Comparison of ENCODE assay signal across 18 mouse cellular contexts in genomic region chr7:70067071-70067470, GRCm38 (mm10).
DNase-seq lines count a peak whose midpoint lies in the region; ATAC-seq and TF ChIP-seq lines count a peak whose summit lies in the region.
"Had no signal": no experiment of that assay in that cellular context is flagged by ENCODE, and none has a peak within 500 bp of the region (broad histone marks: within the 10 kb centered on the region; RNA-seq: fewer than 3 reads in every experiment).

No protein-coding gene starts in this region.

- H3K27me3 ChIP-seq in hindbrain, embryonic 10.5 days (ENCODE audit: insufficient read depth, poor library complexity, severe bottlenecking) = peaks cover 6% of the 10 kb centered on the region; the same call in 1 of the 2 replicates
- H3K27me3 ChIP-seq in hindbrain, embryonic 16.5 days (replicated peaks; ENCODE audit: control insufficient read depth, insufficient read depth, low read length) = no peaks in the 10 kb centered on the region
- H3K27me3 ChIP-seq in midbrain, embryonic 14.5 days (ENCODE audit: control insufficient read depth, insufficient read depth, low read length) = no peaks in the 10 kb centered on the region
- H3K27me3 ChIP-seq in stomach, postnatal 0 days (ENCODE audit: control insufficient read depth, insufficient read depth, low read length) = no peaks in the 10 kb centered on the region
- H3K27me3 ChIP-seq: intestine, embryonic 15.5 days; limb, embryonic 15.5 days; liver, embryonic 15.5 days; neural tube, embryonic 13.5 days had no signal

- intact Hi-C loops in gastrocnemius, postnatal 14 days (cut with DNase I; ENCODE audit: low total_unique reads) = no loop called here

- TF ChIP-seq EP300 in stomach, postnatal 0 days (optimal IDR thresholded peaks at IDR 0.05) = no peak

- H3K27ac ChIP-seq in hindbrain, embryonic 10.5 days = peak overlapping the region; percentile 84
- H3K27ac ChIP-seq in hindbrain, embryonic 16.5 days (ENCODE audit: low read depth, low read length) = no peak overlapping the region
- H3K27ac ChIP-seq in midbrain, embryonic 14.5 days (replicated peaks; ENCODE audit: low read depth, low read length) = no peak overlapping the region
- no peak overlapping the region for H3K27ac ChIP-seq in stomach, postnatal 0 days (replicated peaks)
- H3K27ac ChIP-seq: intestine, embryonic 15.5 days; limb, embryonic 15.5 days; liver, embryonic 15.5 days had no signal

- no peak for ATAC-seq in hindbrain, embryonic 16.5 days
- no peak for ATAC-seq in midbrain, embryonic 14.5 days (ENCODE audit: low FRiP score, low TSS enrichment)
- no peak for ATAC-seq in stomach, postnatal 0 days (ENCODE audit: low FRiP score, low TSS enrichment)
- ATAC-seq: intestine, embryonic 15.5 days had no signal

- 60% methylated on average over 5 of the region's 5 CpGs for WGBS in hindbrain, embryonic 10.5 days
- 63% methylated on average over 5 of the region's 5 CpGs for WGBS in hindbrain, embryonic 16.5 days
- WGBS in midbrain, embryonic 14.5 days = 43% methylated on average over 5 of the region's 5 CpGs
- WGBS in stomach, postnatal 0 days = 63% methylated on average over 5 of the region's 5 CpGs

- no peaks in the 10 kb centered on the region for H3K9me3 ChIP-seq in hindbrain, embryonic 10.5 days
- H3K9me3 ChIP-seq in hindbrain, embryonic 16.5 days (ENCODE audit: control insufficient read depth, low read length) = no peaks in the 10 kb centered on the region
- H3K9me3 ChIP-seq in midbrain, embryonic 14.5 days (ENCODE audit: control insufficient read depth, low read length) = no peaks in the 10 kb centered on the region
- H3K9me3 ChIP-seq in stomach, postnatal 0 days (ENCODE audit: control insufficient read depth, low read length) = no peaks in the 10 kb centered on the region
- H3K9me3 ChIP-seq: intestine, embryonic 15.5 days; limb, embryonic 15.5 days; liver, embryonic 15.5 days; neural tube, embryonic 13.5 days had no signal

- no peak overlapping the region for H3K4me2 ChIP-seq in hindbrain, embryonic 16.5 days (ENCODE audit: low read length)
- H3K4me2 ChIP-seq in midbrain, embryonic 14.5 days (ENCODE audit: low read length) = peak overlapping the region; percentile 21; the same call in 1 of the 2 replicates
- H3K4me2 ChIP-seq in stomach, postnatal 0 days (replicated peaks; ENCODE audit: low read depth) = peak overlapping the region; percentile 33; the same call in 1 of the 2 replicates
- H3K4me2 ChIP-seq: limb, embryonic 15.5 days; liver, embryonic 15.5 days had no signal

- no peak for TF ChIP-seq CTCF in stomach, postnatal 0 days (IDR thresholded peaks at IDR 0.05; ENCODE audit: low read depth)

- H3K4me1 ChIP-seq in hindbrain, embryonic 10.5 days (replicated peaks) = peaks cover 43% of the 10 kb centered on the region
- H3K4me1 ChIP-seq in hindbrain, embryonic 16.5 days (ENCODE audit: control insufficient read depth, insufficient read depth, low read depth, low read length) = peaks cover 15% of the 10 kb centered on the region
- 0 out of 2 replicates have a peak, but pooled peaks cover 11% of the 10 kb centered on the region for H3K4me1 ChIP-seq in midbrain, embryonic 14.5 days (ENCODE audit: control insufficient read depth, insufficient read depth, low read length)
- H3K4me1 ChIP-seq in stomach, postnatal 0 days (replicated peaks; ENCODE audit: control insufficient read depth, insufficient read depth) = no peaks in the 10 kb centered on the region
- H3K4me1 ChIP-seq: intestine, embryonic 15.5 days; liver, embryonic 15.5 days had no signal

- DNase-seq in hindbrain, embryonic 10.5 days (ENCODE audit: low spot score) = no peak
- peak; percentile 4 for DNase-seq in lung, postnatal 10 days
- DNase-seq in lung, postnatal 4 days = no peak
- DNase-seq in midbrain, embryonic 14.5 days = no peak
- DNase-seq in stomach, postnatal 0 days (ENCODE audit: low spot score) = no peak
- DNase-seq in gastrocnemius, postnatal 14 days = no peak
- no peak for DNase-seq in spleen, postnatal 10 days (ENCODE audit: low spot score in 2 of 2)
- DNase-seq: B cell, adult 2 months; cerebellum, adult 18-20 months; cerebellum, postnatal 36 days; gastrocnemius, postnatal 36 days; kidney, postnatal 36 days; thymus, postnatal 14 days had no signal

- H3K4me3 ChIP-seq in hindbrain, embryonic 10.5 days = no peak overlapping the region
- H3K4me3 ChIP-seq in hindbrain, embryonic 16.5 days (ENCODE audit: low read length) = no peak overlapping the region
- H3K4me3 ChIP-seq in midbrain, embryonic 14.5 days (replicated peaks; ENCODE audit: low read depth, low read length) = no peak overlapping the region
- no peak overlapping the region for H3K4me3 ChIP-seq in stomach, postnatal 0 days (ENCODE audit: low read depth, low read length)
- H3K4me3 ChIP-seq: intestine, embryonic 15.5 days; limb, embryonic 15.5 days; liver, embryonic 15.5 days; neural tube, embryonic 13.5 days had no signal

- no peaks in the 10 kb centered on the region for H3K36me3 ChIP-seq in hindbrain, embryonic 10.5 days
- H3K36me3 ChIP-seq in hindbrain, embryonic 16.5 days (ENCODE audit: control insufficient read depth, insufficient read depth, low read length) = no peaks in the 10 kb centered on the region
- no peaks in the 10 kb centered on the region for H3K36me3 ChIP-seq in midbrain, embryonic 14.5 days (ENCODE audit: control insufficient read depth, insufficient read depth, low read length)
- no peaks in the 10 kb centered on the region for H3K36me3 ChIP-seq in stomach, postnatal 0 days (ENCODE audit: control insufficient read depth, insufficient read depth, low read length)
- H3K36me3 ChIP-seq: intestine, embryonic 15.5 days; limb, embryonic 15.5 days; liver, embryonic 15.5 days; neural tube, embryonic 13.5 days had no signal

- no peak overlapping the region for H3K9ac ChIP-seq in hindbrain, embryonic 16.5 days (ENCODE audit: low read depth, low read length)
- H3K9ac ChIP-seq in midbrain, embryonic 14.5 days (replicated peaks; ENCODE audit: low read length) = no peak overlapping the region
- H3K9ac ChIP-seq in stomach, postnatal 0 days (ENCODE audit: low read length) = no peak overlapping the region
- H3K9ac ChIP-seq: intestine, embryonic 15.5 days; limb, embryonic 15.5 days; liver, embryonic 15.5 days had no signal
